Mouse (Mus musculus): ENCODE results near the gene Kcnk3. TPM values are rescaled to one million over a fixed set of nuclear protein-coding genes. Genes with fewer than 3 reads are reported as not detected.

Kcnk3 gene
- total RNA-seq, 2 experiments from 2014 or later = not detected

DNA sequence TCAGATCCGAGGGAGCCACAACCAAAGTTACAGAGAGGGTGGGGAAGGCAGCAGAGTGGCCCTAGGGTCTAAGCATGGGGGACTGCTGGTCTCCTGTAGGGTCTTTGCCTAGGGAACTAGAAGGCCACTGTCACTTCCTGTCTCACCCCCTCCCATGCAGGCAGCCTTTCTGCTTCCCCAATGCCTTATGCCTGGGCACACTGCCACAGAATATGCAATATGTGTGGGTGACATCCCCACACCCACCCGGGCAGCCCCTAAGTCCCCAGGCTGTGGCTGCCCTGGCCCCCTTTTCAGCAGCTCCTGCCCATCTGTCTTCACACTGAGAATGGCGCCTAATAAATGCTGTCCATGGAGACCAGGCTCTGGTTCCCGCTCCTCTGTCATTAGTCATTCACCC lies 36.9 kb downstream of the Kcnk3 start:
- ATAC-seq (replicated peaks; ENCODE audit: low FRiP score, low TSS enrichment, poor library complexity, severe bottlenecking) = no peak

DNA sequence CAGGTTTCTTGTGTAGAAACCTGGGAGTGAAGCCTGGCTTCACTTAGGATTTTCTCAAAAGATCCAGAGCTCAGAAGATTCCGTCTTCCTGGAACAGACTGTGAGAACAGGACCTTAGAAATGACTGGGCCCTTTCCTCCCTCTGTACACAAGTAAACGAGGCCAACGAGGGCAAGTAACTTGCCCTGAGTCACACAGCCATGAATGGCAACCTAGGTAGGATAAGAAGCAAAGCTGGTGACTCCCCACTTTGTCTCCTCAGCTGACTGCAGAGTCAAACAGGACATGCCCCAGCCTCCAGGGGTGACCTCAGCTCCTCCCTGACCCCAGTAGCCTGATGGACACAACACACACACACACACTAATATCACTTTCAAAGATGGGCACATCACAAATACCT lies 37.4 kb downstream of the Kcnk3 start:
- ATAC-seq (replicated peaks; ENCODE audit: low FRiP score, low TSS enrichment, poor library complexity, severe bottlenecking) = no peak

DNA sequence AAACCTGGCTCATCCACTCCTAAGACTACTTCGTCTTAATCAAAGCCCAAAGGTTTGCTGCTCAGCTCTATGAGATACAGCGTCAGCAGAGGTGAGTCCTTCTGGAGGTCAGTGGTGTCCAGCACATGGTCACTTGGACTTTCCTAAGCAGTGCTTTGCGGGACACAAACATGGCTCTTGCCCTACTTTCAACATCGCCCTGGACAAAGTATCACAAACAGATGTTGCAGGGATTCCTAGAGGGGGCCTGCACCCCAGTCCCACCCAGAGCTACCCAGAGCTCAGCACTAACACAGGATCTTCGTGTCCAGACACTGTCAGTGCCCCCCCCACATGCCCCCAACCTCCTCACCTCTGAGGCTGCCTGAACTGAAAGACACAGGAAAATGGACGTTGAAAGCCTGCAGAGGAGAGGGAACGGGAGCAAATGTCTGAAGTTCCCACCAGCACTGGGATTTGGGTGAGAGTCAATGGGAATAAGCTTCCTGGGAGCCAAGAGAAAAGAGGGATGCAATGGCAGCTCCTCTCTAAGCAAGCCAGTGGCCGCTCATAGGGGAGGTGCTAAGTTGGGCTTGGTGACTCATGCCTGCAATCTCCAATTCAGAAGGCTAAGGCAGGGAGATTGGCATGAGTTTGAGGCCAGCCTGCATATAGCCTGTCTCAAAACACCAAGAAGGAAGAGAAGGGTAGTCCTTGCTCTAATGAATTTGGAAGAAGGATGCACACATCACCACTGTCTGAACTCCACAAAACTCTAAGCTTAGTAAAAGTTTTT lies 38.5 kb downstream of the Kcnk3 start:
- ATAC-seq (replicated peaks; ENCODE audit: low FRiP score, low TSS enrichment, poor library complexity, severe bottlenecking) = no peak

DNA sequence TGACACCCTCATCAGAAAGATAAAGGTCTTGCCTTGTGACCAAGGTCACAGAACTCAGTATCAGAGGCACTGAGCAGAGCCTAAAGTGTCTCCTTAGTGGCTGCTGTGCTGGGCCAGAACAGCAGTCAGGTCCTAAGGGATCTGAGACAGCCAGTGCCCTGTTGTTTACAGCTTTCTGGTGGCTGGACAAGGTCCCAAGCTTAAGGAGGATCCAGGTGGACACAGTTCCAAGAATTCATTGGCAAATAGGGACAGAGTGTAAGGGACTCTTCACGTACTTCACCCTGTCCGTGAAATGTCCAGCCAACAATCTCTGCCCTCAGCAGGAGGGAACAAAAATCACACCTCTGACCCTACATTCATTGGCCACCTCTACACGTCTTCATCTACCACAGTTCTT lies 40.5 kb downstream of the Kcnk3 start:
- no peak for ATAC-seq (replicated peaks; ENCODE audit: low FRiP score, low TSS enrichment, poor library complexity, severe bottlenecking)

DNA sequence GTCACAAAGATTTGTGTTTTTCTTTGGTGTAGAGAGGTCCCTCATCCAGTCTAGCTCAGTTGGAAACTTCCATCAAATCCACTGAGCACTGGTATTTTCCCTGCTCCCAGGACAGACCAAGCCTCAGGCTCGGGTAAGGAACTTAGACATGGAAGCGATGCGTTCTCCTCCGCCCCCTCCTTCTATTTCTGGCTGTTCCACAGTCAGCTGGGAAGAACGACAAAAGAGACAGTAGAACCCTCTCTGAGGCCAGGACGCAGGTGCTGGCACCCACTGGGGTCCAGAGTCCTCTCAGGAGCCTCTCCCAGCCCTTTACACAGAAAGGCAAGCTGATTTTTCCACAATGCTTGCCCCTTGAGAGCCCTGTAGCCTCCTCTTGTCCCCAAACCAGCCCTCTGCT lies 42.4 kb downstream of the Kcnk3 start:
- ATAC-seq (replicated peaks; ENCODE audit: low FRiP score, low TSS enrichment, poor library complexity, severe bottlenecking) = no peak

DNA sequence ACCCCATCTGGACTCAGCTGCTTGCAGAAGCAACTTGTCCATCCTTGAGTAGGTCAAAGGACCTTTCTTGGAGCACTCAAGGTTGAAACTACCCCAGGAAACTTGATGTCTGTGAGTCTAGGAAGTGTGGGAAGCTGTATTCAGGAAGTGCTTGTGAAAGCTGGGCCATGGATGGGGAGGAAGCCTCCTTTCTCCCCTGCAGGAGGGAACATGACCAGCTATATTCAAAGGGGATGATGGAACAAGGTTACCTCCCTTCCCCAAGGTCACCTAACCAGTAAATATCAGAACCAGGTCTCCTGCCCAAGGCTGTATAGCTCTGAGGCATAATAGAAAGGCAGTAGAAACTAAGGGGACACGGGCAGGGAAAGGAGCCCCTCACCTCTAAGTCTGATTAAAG lies 44.2 kb downstream of the Kcnk3 start:
- no peak for ATAC-seq (replicated peaks; ENCODE audit: low FRiP score, low TSS enrichment, poor library complexity, severe bottlenecking)

DNA sequence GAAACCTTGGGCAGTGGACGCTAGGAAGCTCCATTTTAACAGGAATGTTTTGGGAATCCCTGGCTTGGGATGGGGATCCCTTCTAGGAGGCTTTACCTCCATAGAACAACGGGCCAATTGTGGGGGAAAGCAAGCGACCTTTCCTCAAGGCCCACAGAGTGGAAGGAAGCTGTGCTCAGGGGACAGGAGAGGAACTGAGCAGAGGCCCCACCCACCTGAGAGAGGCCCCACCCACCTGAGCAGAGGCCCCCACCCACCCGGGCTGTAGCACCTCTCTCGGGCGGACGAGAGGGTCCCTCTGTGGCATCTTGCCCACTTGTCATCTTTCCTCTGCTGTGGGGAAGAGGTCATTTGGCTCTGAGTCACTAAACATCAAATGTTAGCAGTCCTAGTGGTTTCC lies 49.0 kb downstream of the Kcnk3 start:
- no peak for ATAC-seq (replicated peaks; ENCODE audit: low FRiP score, low TSS enrichment, poor library complexity, severe bottlenecking)

DNA sequence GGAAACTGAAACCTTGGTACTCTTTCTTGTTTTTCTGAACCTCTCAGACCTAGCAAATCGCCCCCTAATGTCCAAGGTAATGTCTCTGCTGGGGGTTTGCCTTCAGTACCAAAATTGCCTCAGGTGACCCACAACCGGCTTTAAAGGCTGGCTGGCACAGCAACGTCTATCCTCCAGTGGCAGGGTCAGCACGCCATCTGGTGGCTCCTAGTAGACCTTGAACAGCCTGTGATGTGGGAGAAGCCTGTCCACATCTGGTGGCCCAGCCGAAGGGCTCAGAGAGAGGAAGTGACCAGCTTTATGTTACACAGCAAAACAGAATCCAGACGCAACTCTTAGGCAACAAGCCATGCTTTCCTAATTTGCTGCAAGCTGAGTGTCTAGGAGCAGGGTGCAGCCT lies 50.1 kb downstream of the Kcnk3 start:
- ATAC-seq (replicated peaks; ENCODE audit: low FRiP score, low TSS enrichment, poor library complexity, severe bottlenecking) = peak; percentile 84

DNA sequence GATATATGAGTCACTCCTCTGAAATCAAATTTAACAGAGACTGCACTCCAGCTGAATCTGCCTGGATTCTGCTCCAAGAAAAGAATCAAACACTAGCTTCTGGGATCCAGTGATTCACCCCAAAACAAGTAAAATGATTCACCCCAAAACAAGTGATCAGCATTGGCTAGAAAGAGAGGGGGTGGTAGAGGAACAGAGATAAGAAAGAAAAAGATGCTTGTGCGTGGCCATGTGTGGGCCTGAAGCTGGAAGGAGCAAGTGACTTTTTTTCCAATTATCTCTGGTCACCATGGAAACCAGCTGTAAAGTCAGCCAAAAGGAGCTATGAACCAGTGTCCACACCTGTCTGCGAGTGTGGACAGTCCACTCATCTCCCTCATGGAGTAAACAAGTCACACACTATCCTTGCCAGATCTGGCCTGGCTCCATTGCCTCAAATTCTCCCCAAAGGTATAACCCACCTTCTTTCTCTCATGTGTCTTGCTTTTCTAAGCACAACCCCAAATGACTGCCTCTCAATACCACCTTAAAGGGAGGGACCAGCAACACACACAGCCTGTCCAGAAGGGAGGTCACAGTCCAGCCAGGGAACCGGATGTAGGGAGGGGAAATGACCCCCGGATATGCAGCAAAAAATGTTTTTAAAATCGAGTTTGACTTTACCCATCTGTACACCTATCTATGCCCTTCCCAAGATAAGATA lies 55.7 kb downstream of the Kcnk3 start:
- no peak for ATAC-seq (replicated peaks; ENCODE audit: low FRiP score, low TSS enrichment, poor library complexity, severe bottlenecking)

DNA sequence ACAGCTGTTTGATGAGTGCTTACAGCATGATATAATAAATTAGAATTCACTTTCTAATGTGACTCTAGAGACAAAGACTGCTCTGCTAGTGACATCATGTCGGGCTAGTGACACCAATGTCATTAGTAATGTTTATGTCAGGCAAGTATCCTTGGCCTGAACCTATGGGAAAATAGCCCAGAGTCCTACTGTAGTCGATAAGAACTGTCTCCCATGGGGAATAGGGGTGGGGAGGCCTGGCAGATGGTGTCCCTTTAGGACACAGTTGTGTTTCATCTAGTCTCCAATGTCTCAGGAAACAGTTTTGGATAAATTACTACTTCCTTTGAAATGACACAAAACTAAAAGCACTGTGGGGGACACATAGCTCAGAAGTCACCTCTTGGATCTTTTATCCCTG lies 58.1 kb downstream of the Kcnk3 start:
- no peak for ATAC-seq (replicated peaks; ENCODE audit: low FRiP score, low TSS enrichment, poor library complexity, severe bottlenecking)

DNA sequence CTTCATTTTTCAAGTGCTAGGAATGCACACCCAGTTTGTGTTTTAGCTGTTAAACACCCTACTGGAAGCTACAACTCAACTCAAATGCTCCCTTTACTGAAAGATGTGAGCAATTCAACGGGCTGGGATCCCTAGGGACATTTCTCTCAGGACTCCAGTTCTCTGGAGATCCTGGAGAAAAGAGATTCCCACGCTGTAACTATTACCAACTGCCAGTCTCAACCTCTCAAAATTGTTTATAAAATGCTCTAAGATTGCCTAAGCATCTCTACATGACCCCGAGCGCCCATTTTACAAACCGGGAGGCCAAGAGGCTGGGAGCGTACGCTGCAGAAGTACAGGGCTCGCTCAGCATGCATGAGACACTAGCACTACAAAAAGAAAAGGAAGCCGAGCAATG lies 59.4 kb downstream of the Kcnk3 start:
- ATAC-seq (replicated peaks; ENCODE audit: low FRiP score, low TSS enrichment, poor library complexity, severe bottlenecking) = no peak

DNA sequence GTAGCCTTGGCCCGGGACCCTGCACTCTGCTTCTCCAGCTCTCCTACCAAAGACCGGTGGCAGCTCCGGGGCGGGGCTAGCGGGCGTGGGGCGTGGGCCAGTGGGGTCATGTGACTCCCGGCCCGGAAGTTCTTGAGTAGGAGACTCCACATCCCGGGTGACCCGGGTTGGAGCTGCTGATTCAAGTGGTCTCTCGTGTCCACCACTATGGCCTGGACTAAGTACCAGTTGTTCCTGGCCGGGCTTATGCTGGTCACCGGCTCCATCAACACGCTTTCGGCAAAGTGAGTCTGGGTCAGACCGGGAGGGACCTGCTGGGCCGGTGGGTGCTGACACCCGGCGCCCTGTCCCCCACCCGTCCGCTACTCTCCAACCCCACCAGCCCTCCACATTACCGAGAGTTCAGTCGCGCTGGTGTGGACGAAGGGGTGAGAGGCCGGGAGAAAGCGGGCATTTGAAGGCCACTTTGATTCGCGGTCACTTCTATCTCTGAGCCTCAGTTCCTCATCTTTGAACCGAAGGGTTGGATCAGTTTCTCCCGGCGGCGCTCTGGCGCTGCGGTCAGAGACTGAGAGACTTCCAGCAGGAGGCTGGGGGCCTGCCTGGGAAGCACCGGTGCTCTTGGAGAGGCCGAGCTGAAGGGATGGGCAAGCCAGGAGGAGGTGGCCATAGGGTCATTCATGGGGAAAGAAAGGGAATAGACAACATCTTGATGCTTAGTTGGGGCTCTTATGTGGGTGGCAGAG lies 60.0 kb downstream of the Kcnk3 start, which contains the start of gene Slc35f6:
Gene Slc35f6 (plus strand): TSS at position 119 of the 746 bp plus-strand sequence.
- ATAC-seq (replicated peaks; ENCODE audit: low FRiP score, low TSS enrichment, poor library complexity, severe bottlenecking) = peak; percentile 93

DNA sequence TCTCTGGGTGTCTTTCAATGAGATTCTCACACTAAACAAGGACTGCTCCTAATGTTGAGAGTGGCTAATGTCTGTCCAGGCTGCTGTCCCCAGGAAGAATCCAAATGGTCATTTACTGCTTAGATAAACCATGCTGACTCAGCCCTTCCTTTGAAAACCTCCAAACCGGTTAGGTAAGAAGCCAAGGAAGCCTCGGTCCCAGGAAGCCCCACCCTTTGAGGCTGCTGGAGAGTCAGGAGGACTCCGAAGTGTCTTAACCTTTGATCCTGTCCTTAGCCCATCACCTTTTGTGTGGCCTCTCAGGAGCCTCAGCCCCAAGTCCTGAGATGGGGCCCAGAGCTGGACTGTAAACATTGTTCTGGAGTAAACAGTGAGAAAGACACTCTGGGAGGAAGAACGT lies 61.6 kb downstream of the Kcnk3 start:
- no peak for ATAC-seq (replicated peaks; ENCODE audit: low FRiP score, low TSS enrichment, poor library complexity, severe bottlenecking)

DNA sequence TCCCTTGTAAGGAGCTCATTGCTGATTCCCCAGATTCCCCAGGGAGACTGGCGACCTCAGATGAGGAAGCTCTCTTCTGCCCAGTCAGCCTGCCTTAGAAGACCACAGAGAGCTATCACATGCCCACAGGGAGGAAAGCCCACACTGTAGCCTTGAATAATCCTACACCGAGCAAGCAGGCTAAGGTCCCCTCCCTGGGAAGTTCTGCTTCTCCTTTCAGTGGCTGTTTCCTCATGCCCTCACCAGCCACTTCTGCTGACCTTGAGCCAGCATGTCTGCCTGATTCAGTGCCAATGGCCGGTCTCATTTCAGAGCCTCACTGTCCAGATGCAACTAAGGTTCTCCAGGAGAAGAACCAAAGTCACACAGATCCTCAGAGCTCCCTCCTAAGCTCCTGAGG lies 62.8 kb downstream of the Kcnk3 start:
- ATAC-seq (replicated peaks; ENCODE audit: low FRiP score, low TSS enrichment, poor library complexity, severe bottlenecking) = no peak

DNA sequence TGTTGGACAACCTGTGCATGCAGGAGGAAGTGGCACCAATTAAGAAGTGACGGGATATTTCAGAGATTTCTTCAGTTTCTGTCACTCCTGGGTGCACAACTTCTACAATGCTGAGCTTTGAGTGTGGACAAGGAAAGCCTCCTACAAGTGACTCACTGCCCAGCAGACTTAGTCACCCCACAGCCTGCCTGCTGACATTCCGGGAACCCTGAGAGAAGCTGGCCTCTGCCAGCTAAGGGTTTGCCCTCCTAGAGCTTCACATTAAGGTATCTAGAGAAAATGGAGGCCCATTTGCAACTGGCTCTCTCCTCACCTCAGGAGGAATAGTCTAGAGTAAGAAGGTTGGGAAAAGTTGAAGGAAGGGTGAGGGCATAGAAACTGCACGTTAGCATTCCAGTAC lies 63.6 kb downstream of the Kcnk3 start:
- no peak for ATAC-seq (replicated peaks; ENCODE audit: low FRiP score, low TSS enrichment, poor library complexity, severe bottlenecking)

DNA sequence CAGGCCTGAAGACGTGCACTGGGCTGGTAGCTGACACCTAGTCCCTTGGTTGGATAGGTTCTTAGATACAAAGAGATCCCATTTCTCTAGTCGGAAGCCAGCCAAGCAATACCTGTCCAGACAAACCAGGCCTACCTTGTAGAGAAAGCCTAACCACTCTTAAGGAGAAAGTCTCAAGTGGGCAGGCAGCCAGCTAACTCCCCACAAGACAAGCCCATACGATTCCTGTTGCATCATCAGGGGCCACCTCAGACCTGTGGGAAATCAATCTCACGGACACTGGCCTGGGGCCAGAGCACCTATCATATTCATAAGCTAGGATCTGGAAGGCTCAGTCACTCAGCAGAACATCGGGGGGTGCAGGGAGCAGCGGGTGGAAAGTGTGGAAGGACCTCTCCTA lies 65.3 kb downstream of the Kcnk3 start:
- no peak for ATAC-seq (replicated peaks; ENCODE audit: low FRiP score, low TSS enrichment, poor library complexity, severe bottlenecking)

DNA sequence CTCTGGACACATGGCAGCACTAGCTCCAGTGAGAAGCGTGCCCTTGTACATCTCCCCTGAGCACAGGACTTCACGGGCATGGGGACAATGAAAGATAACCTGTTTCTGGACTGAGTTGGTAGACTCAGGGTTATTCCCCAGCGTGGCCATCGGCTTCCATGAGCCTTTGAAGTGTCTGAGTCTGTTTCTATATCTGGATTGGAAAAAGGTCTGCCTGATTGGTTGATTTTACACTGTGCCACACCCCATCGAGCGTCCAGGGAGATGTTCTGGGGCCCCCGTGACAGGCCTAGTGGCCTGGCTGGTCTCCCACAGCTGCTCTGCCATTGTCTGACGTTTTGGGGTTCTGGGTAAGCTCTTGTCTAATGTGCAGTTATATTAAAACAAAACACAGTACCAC lies 67.1 kb downstream of the Kcnk3 start:
- no peak for ATAC-seq (replicated peaks; ENCODE audit: low FRiP score, low TSS enrichment, poor library complexity, severe bottlenecking)

DNA sequence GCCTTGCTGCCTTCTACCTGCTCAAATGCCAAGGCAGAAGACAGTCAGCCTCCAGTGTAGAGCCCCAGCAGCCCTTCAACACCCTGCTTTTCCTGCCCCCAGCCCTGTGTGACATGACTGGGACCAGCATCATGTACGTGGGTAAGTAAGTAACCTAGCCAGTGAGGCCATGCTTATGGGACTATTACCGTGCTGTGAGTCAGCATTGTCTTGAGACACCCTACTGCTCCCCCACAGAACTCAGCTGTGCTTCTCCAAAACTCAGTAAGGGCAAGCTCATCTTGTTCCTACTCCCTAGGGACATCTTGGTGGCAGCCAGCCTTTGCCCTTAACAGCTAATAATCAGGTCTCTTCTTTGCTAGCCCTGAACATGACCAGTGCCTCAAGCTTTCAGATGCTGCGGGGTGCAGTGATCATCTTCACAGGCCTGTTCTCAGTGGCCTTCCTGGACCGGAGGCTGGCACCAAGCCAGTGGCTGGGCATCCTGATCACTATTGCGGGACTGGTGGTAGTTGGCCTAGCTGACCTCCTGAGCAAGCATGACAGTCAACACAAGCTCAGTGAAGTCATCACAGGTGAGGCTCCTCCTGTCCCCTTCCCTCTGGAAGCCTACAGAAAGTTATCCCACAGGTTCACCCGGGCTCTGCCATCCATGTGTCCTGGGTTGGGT lies 67.7 kb downstream of the Kcnk3 start:
- ATAC-seq (replicated peaks; ENCODE audit: low FRiP score, low TSS enrichment, poor library complexity, severe bottlenecking) = no peak

DNA sequence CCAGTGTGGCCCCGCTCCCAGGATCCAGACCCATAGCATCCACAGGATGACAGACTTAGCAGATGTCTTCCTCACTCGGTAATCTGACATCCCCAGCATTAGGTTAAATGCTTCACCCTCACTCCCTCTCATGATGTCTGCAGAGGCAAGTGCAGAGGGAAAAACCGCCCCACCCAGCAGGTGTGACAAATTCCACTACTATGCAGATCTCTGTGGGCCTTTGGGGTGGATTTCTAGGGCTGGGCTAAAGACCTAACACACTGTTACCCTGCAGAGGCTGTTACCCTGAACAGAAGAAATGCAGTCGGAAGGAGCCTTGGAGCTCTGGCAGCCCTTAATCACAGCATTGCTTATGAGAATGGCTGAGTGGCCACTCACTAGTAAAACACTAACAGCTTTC lies 71.1 kb downstream of the Kcnk3 start:
- no peak for ATAC-seq (replicated peaks; ENCODE audit: low FRiP score, low TSS enrichment, poor library complexity, severe bottlenecking)

DNA sequence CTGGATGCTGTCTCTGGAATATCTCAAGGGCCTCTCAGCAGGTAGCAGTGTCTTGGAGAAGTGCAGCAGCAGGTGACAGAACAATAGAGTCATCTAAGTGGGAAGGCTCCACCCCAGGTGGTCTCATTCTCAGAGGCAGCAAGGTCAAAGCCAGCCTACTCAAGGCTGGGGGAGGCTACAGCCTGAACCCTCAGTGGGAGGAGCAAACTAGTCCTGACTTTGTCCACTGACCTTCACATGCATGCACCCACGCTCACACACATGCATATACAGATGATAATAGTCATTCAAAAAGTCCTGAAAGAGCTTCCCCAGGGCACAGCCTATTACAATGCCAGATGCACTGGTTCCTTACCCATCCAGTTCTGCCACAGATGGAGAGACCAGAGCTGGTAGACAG lies 72.3 kb downstream of the Kcnk3 start:
- ATAC-seq (replicated peaks; ENCODE audit: low FRiP score, low TSS enrichment, poor library complexity, severe bottlenecking) = no peak

All from megakaryocyte-erythroid progenitor cell, adult 5-6 weeks (primary cell).